ENCODE assay signal across 32 mouse cellular contexts in genomic region chr1:182822729-182823128, GRCm38 (mm10). TPM values are rescaled to one million over a fixed set of nuclear protein-coding genes. Genes with fewer than 3 reads are reported as not detected.
DNase-seq lines count a peak whose midpoint lies in the region; ATAC-seq and TF ChIP-seq lines count a peak whose summit lies in the region.
"Had no signal": no experiment of that assay in that cellular context is flagged by ENCODE, and none has a peak within 500 bp of the region (broad histone marks: within the 10 kb centered on the region; RNA-seq: fewer than 3 reads in every experiment).

No protein-coding gene starts in this region.

- no peak overlapping the region for H3K9ac ChIP-seq in midbrain, embryonic 11.5 days (ENCODE audit: low read length)
- H3K9ac ChIP-seq in midbrain, embryonic 16.5 days (ENCODE audit: low read depth, low read length) = no peak overlapping the region
- H3K9ac ChIP-seq in neural tube, embryonic 14.5 days (replicated peaks; ENCODE audit: low read depth, low read length) = no peak overlapping the region
- H3K9ac ChIP-seq: embryonic facial prominence, embryonic 13.5 days; forebrain, embryonic 12.5 days; forebrain, embryonic 15.5 days; hindbrain, embryonic 13.5 days had no signal

- peak in 1 of 2 experiments; percentile 33 for DNase-seq in layer of hippocampus, adult 2 months (ENCODE audit: low spot score in 2 of 2)
- no peak for DNase-seq in layer of hippocampus, postnatal 36 days
- peak; percentile 35 for DNase-seq in midbrain, embryonic 11.5 days (ENCODE audit: low spot score, missing footprints)
- DNase-seq in brain, adult 2 months (ENCODE audit: low read depth, low spot score) = peak; percentile 63
- DNase-seq in kidney, postnatal 4 days = no peak
- no peak for DNase-seq in heart, postnatal 25 days (ENCODE audit: low spot score)
- DNase-seq: adrenal gland, postnatal 10 days; adrenal gland, postnatal 36 days; B cell, adult 2 months; cerebellum, adult 11 months; cerebellum, adult 8-10 months; cerebellum, postnatal 10 days; cerebellum, postnatal 36 days; embryo, embryonic 11 days; gastrocnemius, adult 2 months; gastrocnemius, postnatal 14 days; heart, adult 11 months; heart, postnatal 36 days had no signal

- H3K36me3 ChIP-seq in midbrain, embryonic 11.5 days (ENCODE audit: control insufficient read depth, insufficient read depth, low read length) = no peaks in the 10 kb centered on the region
- H3K36me3 ChIP-seq in midbrain, embryonic 16.5 days (ENCODE audit: control insufficient read depth, insufficient read depth, low read length) = no peaks in the 10 kb centered on the region
- no peaks in the 10 kb centered on the region for H3K36me3 ChIP-seq in neural tube, embryonic 14.5 days (ENCODE audit: control insufficient read depth, insufficient read depth, low read length)
- H3K36me3 ChIP-seq: embryonic facial prominence, embryonic 10.5 days; embryonic facial prominence, embryonic 13.5 days; forebrain, embryonic 12.5 days; forebrain, embryonic 15.5 days; G1E; hindbrain, embryonic 10.5 days; hindbrain, embryonic 13.5 days had no signal

- no peak overlapping the region for H3K4me2 ChIP-seq in midbrain, embryonic 11.5 days
- H3K4me2 ChIP-seq in midbrain, embryonic 16.5 days (ENCODE audit: low read length) = no peak overlapping the region
- H3K4me2 ChIP-seq in neural tube, embryonic 14.5 days (ENCODE audit: low read depth, low read length) = no peak overlapping the region
- H3K4me2 ChIP-seq: embryonic facial prominence, embryonic 13.5 days; forebrain, embryonic 12.5 days; forebrain, embryonic 15.5 days; heart, embryonic 11.5 days; hindbrain, embryonic 13.5 days had no signal

- no peak for ATAC-seq in midbrain, embryonic 11.5 days (ENCODE audit: low FRiP score)
- no peak for ATAC-seq in midbrain, embryonic 16.5 days
- no peak for ATAC-seq in neural tube, embryonic 14.5 days (ENCODE audit: low read depth)
- ATAC-seq: forebrain, embryonic 15.5 days; hindbrain, embryonic 16.5 days; Patski had no signal

- H3K9me3 ChIP-seq in midbrain, embryonic 11.5 days (ENCODE audit: control insufficient read depth, low read length) = no peaks in the 10 kb centered on the region
- no peaks in the 10 kb centered on the region for H3K9me3 ChIP-seq in midbrain, embryonic 16.5 days (replicated peaks; ENCODE audit: control insufficient read depth, low read length, poor library complexity, severe bottlenecking)
- no peaks in the 10 kb centered on the region for H3K9me3 ChIP-seq in neural tube, embryonic 14.5 days (ENCODE audit: control insufficient read depth, low read length)
- H3K9me3 ChIP-seq: embryonic facial prominence, embryonic 10.5 days; embryonic facial prominence, embryonic 13.5 days; forebrain, embryonic 12.5 days; forebrain, embryonic 15.5 days; hindbrain, embryonic 10.5 days; hindbrain, embryonic 13.5 days had no signal

- TF ChIP-seq CTCF in layer of hippocampus, adult 2 months (conservative IDR thresholded peaks at IDR 0.05) = no peak

- intact Hi-C loops in heart, postnatal 25 days (cut with DNase I) = no loop called here

- H3K27me3 ChIP-seq in midbrain, embryonic 11.5 days (ENCODE audit: control insufficient read depth, insufficient read depth, low read length) = no peaks in the 10 kb centered on the region
- H3K27me3 ChIP-seq in midbrain, embryonic 16.5 days (ENCODE audit: control insufficient read depth, insufficient read depth, low read depth, low read length) = no peaks in the 10 kb centered on the region
- H3K27me3 ChIP-seq in neural tube, embryonic 14.5 days (ENCODE audit: control insufficient read depth, insufficient read depth, low read length) = no peaks in the 10 kb centered on the region
- H3K27me3 ChIP-seq: CH12.LX; embryonic facial prominence, embryonic 13.5 days; forebrain, embryonic 12.5 days; forebrain, embryonic 15.5 days; hindbrain, embryonic 13.5 days; Patski had no signal

- 85% methylated on average over 10 of the region's 10 CpGs for WGBS in midbrain, embryonic 11.5 days
- WGBS in midbrain, embryonic 16.5 days = 78% methylated on average over 10 of the region's 10 CpGs
- 46% methylated on average over 10 of the region's 10 CpGs for WGBS in neural tube, embryonic 14.5 days

- no peak overlapping the region for H3K4me3 ChIP-seq in layer of hippocampus, adult 2 months
- no peak overlapping the region for H3K4me3 ChIP-seq in midbrain, embryonic 11.5 days (ENCODE audit: low read depth, low read length)
- H3K4me3 ChIP-seq in midbrain, embryonic 16.5 days (ENCODE audit: low read depth, low read length) = no peak overlapping the region
- H3K4me3 ChIP-seq in neural tube, embryonic 14.5 days (ENCODE audit: low read depth, low read length) = no peak overlapping the region
- H3K4me3 ChIP-seq: embryonic facial prominence, embryonic 10.5 days; embryonic facial prominence, embryonic 13.5 days; erythroblast, embryonic 14.5 days; forebrain, embryonic 12.5 days; forebrain, embryonic 15.5 days; gastrocnemius, adult 2 months; hindbrain, embryonic 10.5 days; hindbrain, embryonic 13.5 days had no signal

- no peaks in the 10 kb centered on the region for H3K4me1 ChIP-seq in midbrain, embryonic 11.5 days (ENCODE audit: control insufficient read depth, insufficient read depth, low read length)
- peaks cover 11% of the 10 kb centered on the region for H3K4me1 ChIP-seq in midbrain, embryonic 16.5 days (ENCODE audit: control insufficient read depth, insufficient read depth, low read length)
- peaks cover 35% of the 10 kb centered on the region for H3K4me1 ChIP-seq in neural tube, embryonic 14.5 days (ENCODE audit: control insufficient read depth, insufficient read depth, low read length)

- H3K27ac ChIP-seq in layer of hippocampus, adult 2 months = peak overlapping the region; percentile 53; the same call in 1 of the 2 replicates
- no peak overlapping the region for H3K27ac ChIP-seq in midbrain, embryonic 11.5 days (ENCODE audit: low read depth, low read length)
- H3K27ac ChIP-seq in midbrain, embryonic 16.5 days (ENCODE audit: low read length) = no peak overlapping the region
- peak overlapping the region; percentile 2; the same call in 1 of the 2 replicates for H3K27ac ChIP-seq in neural tube, embryonic 14.5 days (ENCODE audit: low read depth, low read length)
- H3K27ac ChIP-seq: embryonic facial prominence, embryonic 10.5 days; embryonic facial prominence, embryonic 13.5 days; forebrain, embryonic 12.5 days; gastrocnemius, adult 2 months; hindbrain, embryonic 10.5 days; hindbrain, embryonic 13.5 days had no signal

RNA-seq across cellular contexts. Expression of gene Susd4, which starts 59.1 kb away (rescaled TPM):
- total RNA-seq in layer of hippocampus, adult 2 months (2021) = 100 to 1,000 TPM; 127 to 135 TPM
- 100 to 1,000 TPM; 119 to 121 TPM for total RNA-seq in layer of hippocampus, postnatal 36 days (2021)
- polyA plus RNA-seq in midbrain, embryonic 11.5 days (2014; fragmentation: Nextera tagmentation; extraction: Ambion mirVana) = 22.4 and 23.0 TPM in 2 replicates
- 86.7 and 89.4 TPM in 2 replicates for polyA plus RNA-seq in midbrain, embryonic 16.5 days (2015; fragmentation: Nextera tagmentation; extraction: Ambion mirVana)
- 88.5 and 98.3 TPM in 2 replicates for polyA plus RNA-seq in neural tube, embryonic 14.5 days (2014; fragmentation: Nextera tagmentation; extraction: Ambion mirVana)
- under 1 TPM; 0.39 to 0.45 TPM for total RNA-seq in heart, postnatal 25 days (2021)
- total RNA-seq: CH12.LX, G1E had no signal
- polyA plus RNA-seq: erythroblast, embryonic 14.5 days; G1E had no signal

Comparison
In these comparisons a context has a peak if more than half of its experiments do, and no peak if none do; other contexts are left out.
1. DNase-seq: peak in midbrain, embryonic 11.5 days (single experiment) and brain, adult 2 months (single experiment); none in layer of hippocampus, postnatal 36 days (0 of 2), kidney, postnatal 4 days (0 of 2) and heart, postnatal 25 days (single experiment).
2. H3K27ac ChIP-seq: peak in layer of hippocampus, adult 2 months (single experiment) and neural tube, embryonic 14.5 days (single experiment); none in midbrain, embryonic 11.5 days (single experiment) and midbrain, embryonic 16.5 days (single experiment).
3. RNA of gene Susd4, which starts 59.1 kb away (total RNA-seq): 127 to 135 TPM in layer of hippocampus, adult 2 months and 119 to 121 TPM in layer of hippocampus, postnatal 36 days; 0.39 to 0.45 TPM in heart, postnatal 25 days; every median in the first group is over 10 times any median in the second.